Mouse (Mus musculus): ENCODE results near the gene Pnp.
A peak's percentile ranks its signal among the peaks of the same experiment; 100 is the strongest.
"Not testable (repeated sequence)": the region's sequence is repeated elsewhere in the genome, so short reads cannot be mapped to it uniquely, and the experiment has no call there.

The Pnp gene

DNA sequence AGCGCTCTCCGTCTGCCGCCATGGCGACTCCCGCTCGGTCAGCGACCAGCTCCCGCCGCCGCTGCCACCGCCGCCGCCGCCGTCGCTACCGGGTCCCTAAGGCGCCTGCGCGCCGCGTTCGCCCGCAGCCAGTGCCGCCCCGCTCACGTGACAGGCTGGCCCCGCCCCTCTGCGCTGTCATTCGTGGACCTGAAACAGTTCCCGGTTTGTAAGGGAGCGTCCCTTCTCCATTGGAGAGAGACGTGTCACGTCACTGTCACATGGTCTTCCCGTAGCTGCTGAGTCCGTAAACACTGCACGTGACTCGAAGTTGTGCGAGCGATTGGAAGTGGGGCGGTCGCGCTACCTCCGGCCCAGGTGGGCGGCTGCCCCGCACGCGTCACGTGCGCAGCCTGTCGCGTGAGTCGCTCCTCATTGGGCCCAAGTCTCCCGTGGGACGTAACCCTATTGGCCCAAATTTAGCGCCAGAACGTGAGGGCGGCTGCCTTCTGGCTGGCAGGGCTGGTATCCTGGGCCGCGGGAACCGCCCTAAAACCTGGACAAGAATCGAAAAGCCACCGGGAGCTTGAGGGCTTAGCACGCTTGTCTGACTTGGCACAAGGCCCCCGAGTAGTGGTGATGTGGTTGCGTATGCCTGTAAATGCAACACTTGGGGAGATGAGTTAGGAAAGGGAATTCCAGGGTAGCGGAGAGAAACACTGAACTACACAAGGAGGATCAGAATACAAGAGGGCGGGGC is at the start of gene Pnp, which contains the start of gene Pip4p1:
Gene Pnp (plus strand): TSS at position 329 of the 739 bp plus-strand sequence.
Gene Pip4p1 (minus strand): TSS at position 103 of the 739 bp plus-strand sequence.
- peak; percentile 99 for DNase-seq (ENCODE audit: low spot score)

DNA sequence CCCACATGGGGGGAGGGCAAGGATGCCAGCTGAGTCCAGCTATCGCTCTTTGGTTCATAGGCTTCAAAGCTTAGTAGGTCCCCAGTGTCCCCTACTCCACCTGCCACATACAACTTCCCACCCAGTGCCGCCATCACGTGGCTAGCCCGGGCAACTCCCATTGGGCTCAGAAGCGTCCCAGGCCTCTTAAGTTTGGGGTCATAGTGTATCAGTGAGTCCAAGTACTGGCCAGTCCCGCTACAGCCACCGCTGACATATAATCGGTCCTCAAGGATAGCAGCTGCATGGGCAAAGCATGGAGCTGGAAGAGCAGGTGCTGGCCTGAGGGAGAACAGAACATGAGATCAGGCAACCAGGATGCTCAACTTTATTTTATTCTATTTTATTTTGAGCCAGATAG is 39.3 kb upstream of the Pnp start:
- DNase-seq (ENCODE audit: low spot score): no peak

DNA sequence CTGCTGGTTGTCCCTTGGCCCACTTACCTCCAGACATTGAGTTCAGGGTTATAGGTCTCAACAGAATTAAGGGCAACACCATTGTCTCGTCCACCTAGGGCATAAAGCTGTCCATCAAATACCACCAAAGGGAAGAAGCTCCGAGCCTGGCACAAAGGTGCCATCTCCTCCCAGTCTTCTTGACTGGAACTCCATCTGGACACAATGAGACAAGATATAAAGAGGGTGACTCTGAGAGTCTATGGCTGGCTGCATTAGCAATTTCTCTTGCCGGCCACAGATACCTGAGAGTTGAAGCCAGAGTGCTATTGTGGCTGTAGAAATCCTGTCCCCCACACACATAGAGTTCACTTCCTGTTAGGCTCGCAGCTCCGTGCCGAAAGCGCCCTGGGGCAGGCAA is 38.8 kb upstream of the Pnp start:
- DNase-seq (ENCODE audit: low spot score): no peak

DNA sequence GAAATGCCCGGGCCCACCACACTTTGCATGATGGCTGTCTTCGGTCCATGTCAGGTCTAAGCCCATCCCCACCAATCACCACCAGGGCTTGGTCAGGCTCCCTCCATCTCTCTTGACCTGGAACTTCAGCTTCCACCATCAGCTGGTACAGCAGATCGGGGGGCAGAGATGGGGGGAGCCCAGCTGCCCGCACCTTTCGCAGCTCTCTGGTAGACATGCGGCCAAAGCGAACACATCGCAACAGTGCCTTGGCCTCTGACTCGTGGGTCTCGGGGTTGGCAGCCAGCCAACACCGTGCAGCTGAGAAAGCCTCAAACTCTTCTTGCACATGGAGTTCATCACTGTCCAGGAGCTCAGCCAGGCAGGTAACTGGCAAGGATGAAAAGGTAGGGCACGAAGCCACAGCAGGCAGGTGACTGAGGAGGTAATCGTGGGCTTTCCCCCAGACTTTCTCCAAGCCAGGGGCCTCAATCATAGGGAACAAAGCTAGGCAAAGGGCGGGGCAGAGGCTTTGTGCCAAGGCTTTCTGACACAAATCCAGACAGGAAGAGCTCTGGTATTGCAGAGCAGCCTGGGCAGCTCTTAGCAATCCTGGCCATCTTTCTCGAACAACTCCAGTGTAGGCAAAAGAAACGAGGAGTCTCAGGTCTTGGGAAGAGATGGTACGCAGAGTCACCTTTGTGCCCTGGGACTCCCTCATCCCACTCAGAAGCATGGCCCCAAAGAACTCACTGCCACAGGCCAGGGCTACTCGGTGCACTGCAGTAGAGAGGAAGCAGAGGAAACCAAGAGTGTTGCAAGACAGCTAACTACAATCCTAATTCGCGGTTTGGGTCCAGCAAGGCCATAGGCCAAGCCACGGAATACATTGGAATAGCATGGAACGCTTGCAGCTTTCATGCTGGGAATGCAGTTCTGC is 38.1 kb upstream of the Pnp start:
- no peak for DNase-seq (ENCODE audit: low spot score)

DNA sequence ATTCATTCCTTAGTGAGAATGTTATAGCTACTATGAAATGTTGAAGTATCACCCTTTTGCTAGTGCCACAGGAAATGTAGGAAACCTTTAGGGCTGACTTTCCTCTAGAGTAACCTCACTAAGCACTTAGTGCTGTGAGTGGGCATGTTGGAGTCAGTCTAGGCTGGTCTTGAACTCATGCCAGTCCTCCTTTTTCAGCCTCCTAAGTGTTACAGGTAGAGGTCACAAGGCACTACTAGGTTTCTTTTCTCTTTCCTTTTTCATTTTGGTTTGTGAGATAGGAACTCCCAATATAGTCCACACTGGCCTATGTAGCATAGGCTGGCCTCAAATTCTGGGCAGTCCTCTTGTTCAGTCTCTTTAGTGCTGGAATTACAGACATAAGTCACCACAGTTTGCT is 35.5 kb upstream of the Pnp start:
- DNase-seq (ENCODE audit: low spot score): no peak

DNA sequence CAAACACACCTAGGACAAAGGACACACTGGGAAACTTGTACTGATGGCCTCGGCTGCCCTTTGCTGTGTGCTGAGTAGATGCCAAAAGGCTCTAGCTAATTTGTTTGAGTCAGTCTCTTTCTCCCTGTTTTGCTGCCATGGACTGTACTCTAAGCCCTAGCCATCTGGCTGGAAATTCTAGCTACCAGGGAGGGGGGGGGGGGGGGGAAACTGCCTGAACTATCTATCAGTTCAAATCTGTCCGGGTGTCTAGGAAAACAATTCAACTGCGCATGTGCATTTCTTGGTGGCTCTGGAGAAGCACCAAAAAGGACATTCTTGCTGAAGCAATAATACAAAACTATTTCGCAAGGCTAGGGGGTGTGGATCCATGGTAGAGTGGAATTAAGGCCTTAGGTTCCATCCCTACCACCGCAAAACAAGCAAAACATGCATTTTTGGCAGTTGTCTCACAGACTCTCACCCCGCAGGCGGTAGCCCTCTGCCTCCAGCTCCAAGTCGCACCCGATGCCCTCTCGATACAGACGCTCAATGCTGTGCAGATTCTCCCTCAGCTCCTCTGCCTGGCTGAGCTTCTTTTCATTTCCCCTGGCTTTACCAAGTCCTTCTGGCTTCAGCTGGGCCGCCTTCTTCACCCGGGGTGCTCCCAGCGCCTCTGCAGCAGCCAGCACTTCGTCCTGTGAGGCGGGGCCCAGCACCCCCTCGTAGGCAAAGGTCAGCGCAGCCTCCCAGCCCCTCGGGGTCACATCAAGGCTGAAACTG is 34.7 kb upstream of the Pnp start:
- DNase-seq (ENCODE audit: low spot score): peak; percentile 26

DNA sequence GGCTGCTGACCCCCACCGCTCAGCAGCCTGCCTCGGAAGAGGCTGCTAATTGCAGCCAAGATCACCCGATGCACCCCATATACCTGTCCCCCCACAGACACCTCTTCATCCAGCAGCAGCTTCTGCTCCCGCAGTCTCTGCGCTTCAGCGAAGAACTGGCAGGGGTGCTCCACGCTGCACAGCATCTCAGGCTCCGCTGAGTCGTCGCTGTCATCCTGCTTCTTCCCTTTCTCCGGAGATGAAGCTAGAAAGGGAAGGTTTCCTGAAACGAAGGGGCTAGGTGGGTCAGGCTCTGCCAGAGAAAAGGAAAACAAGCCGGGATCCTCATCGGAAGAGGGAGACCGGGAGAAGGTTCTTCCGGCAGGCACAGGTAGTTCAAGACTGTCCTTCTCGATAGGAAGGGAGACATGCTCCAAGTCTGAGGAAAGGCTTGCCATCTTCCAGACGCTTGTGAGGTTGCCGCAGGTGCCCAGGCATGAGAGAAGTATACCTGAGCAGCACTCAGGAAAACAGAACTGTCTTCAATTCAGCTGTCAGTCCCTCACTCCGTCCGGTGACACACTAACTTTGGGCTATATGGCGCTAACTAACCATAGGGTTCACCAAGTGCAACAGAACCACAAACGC is 34.0 kb upstream of the Pnp start:
- DNase-seq (ENCODE audit: low spot score): no peak

DNA sequence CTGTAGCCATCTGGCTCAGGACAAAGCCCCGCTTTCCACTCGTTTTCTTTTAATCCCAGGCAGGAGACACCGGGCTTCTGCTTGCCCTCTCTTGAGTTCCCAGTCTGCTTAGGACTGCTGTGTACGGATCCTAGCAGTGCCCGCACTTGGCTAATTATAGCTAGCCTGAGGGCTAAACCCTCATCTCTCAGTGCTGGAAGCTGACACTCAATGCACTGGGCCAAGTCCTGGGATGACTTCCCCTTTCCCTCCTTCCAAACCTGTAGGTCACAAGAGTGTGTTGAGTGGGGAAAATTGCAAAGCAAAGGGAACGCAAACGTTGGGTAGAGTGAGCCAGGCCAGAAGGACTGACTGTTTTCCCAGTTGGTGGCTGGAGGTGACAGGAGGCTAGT is 33.5 kb upstream of the Pnp start, which contains the start of gene Klhl33:
Gene Klhl33 (minus strand): TSS at position 134 of the 392 bp plus-strand sequence.
- DNase-seq (ENCODE audit: low spot score): no peak

DNA sequence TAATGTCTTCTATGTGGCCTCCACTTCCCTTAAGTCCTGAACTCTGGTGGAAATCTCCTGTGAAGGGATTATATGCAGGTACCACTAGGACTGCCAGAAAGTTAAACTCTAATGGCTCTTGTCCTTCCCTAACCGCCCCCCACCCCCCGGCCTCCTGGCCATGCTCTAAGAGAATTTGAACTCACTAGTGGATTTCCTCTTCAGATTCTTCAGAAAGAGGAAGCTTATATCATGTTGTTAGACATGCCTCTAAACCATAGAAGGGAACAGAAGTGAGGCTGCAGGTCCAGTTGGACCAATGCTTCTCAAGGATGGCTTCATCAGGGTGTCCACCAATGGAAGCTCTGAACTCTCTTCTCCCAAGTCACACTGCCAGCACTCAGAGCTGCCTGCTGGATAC is 32.9 kb upstream of the Pnp start:
- not testable (repeated sequence) for DNase-seq (ENCODE audit: low spot score)

DNA sequence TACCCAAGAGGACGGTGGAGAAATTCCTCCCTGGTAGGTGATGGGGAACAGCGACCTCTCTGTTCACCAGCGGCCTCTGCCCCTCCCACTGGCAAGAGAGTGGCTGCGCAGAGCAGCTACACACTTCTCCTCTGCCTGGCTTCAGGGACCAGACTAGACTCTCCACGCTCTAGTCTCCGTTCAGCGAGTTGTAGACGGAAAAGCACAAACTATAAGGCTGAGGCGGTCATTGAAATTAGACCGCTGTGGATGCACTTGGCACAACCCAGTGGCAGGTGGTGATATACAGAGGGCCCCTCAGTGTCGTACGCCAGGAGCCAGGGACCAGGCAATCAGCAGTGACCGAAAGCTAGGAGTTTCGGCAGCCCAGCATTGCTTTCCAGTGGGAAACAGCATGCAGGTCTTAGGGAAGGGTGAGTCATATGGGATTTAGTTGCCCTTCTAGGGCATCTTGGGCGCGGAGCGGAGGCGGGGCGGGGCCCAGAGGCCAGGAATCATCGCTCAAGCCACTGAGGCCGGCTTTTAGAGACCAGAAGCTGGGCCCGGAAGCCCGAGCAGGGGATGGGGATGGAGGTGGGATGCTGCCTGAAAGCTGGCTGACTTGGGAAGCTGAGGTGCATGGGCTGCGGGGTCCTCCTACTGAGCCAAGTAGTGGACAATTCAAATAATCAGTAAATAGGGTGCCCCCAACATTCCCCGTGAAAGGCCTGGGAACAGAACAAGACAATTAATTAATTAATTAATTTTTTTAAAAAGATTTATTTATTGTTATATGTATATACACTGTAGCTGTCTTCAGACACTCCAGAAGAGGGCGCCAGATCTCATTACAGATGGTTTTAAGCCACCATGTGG is 26.7 kb upstream of the Pnp start:
- DNase-seq (ENCODE audit: low spot score): no peak

DNA sequence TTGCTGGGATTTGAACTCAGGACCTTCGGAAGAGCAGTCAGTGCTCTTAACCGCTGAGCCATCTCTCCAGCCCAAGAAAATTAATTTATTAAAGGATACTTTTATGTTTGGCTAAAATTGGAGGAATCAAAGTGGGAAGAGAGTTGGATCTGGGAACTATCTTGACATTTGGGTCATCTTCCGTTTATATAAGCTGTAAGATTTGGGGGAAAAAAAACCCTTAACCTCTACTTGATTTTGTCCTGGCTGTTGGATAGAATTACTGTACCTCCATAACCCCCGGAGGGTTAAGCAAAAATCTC is 26.1 kb upstream of the Pnp start:
- no peak for DNase-seq (ENCODE audit: low spot score)

DNA sequence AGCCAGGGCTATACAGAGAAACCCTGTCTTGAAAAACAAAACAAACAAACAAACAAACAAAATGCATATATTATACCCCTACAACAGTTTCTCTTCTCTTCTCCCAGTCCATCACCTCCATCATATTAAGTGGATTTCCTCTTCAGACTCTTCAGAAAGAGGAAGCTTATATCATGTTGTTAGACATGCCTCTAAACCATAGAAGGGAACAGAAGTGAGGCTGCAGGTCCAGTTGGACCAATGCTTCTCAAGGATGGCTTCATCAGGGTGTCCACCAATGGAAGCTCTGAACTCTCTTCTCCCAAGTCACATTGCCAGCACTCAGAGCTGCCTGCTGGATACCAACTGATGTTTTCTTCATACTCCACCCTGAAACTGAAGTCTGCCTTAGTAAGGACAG is 25.6 kb upstream of the Pnp start:
- DNase-seq (ENCODE audit: low spot score): not testable (repeated sequence)

DNA sequence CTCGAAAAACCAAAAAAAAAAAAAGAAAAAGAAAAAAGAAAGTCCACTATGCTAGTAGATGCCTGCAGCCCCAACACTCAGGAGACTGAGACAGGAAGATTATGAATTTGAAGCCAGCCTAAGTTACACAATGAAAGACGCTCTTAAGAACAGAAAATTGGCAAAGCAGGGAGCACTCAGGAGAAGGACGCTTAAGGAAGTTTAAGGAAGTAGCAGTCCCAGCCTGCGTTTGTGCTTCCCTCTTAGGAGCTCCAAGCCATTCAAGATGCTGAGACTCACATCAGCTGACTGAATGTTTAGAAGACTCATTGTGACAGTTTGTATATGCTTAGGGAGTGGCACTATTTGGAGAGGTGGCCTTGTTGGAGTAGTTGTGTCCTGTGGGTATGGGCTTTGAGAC is 22.8 kb upstream of the Pnp start:
- no peak for DNase-seq (ENCODE audit: low spot score)

DNA sequence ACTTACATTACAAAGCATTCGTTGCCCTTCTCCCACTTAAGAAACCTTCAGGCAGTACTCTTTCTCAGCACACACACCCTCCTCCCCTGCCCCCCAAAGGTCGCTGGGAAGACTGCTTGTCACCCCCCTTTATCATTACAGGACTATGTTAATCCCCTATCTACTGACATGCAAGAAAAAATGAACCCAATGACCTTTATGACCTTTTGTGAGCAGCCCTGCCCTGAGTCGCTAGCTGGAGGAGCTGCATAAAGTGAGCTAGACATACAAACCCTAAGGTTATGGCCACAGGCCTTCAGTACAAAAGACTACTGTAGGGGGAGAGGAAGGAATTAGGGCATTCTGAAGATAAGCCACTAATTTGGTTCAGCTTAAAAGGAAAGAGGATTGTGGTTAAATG is 19.5 kb upstream of the Pnp start:
- no peak for DNase-seq (ENCODE audit: low spot score)

DNA sequence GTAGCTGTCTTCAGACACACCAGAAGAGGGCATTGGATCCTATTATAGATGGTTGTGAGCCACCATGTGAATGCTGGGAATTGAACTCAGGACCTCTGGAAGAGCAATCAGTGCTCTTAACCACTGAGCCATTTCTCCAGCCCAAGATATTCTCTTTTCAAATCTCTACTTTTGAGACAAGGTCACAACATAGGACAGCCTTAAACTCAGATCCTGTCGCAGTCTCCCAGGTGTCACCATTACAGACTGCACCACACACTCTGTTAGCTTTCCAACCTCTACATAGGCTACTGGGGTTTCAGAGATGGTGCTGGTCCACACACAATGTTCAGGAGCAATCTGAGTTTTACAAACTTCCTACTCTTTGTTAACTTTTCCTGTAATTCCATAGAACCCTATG is 7.4 kb upstream of the Pnp start:
- not testable (repeated sequence) for DNase-seq (ENCODE audit: low spot score)

DNA sequence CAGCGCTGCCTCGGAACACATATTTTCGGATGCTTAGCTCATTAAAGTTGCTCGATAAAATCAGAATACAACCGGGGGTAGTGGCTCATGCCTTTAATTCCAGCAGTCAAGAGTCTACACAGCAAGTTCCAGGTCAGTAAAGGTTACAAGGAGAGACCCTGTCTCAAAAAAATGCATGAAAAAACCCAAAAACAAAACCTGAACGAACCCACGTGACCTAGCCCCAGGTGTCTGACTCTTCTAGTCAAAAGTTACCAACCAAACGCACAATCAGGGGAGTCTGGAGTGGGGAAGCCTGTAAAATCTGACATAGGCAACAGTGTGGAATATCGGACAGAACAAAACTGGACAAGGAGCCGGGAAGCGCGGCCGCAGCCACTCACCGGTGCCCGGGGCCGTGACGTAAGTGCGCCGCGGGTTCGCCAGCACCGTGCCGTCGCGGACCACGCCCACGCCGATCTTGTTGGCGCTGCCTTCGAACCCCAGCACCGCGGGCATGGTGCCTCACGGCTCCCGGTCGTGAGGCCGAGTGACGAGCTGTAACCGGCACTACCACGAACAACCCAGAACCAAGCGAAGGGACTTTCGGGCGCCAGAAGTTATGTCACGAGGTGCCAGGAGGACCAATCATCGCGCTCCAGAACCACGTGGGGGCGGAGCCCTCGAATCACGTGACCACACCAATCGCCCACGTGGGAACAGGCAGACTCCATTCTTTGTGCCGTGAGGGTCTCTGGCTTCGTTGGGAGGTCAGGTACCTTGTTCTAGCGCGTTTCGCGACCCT is 6.4 kb upstream of the Pnp start, which contains the start of the genes Osgep and Apex1:
Gene Osgep (minus strand): TSS at position 613 of the 784 bp plus-strand sequence.
Gene Apex1 (plus strand): TSS at position 688 of the 784 bp plus-strand sequence.
- DNase-seq (ENCODE audit: low spot score): peak; percentile 98

DNA sequence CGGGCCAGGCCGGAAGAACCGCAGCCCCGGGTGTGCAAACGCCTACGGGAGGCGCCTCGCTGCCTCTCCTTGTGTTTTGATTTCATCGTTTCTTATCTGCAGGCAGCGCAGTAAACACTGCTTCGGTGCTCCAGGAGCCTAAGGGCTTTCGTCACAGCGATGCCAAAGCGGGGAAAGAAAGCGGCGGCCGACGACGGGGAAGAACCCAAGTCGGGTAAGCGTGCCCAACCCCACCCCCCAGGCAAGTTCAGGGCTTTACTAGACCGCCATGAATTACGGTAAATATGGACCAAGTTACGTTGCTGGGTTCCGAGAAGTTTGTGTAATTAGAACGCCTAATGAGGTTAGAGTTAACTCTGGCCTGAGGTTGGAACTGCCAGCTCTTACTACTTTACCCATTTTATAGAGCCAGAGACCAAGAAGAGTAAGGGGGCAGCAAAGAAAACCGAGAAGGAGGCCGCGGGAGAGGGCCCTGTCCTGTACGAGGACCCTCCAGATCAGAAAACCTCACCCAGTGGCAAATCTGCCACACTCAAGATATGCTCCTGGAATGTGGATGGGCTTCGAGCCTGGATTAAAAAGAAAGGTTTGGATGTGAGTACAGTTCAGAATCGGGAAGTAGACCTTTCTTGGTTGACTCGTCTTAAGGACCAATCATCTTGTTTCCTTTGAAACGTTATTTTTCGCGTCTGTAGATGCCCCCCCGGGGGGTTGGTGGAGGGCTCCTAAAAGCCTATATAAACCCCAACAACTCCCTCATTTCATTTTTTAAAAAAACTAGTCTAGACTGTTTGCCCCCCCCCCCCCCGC is 5.6 kb upstream of the Pnp start:
- no peak for DNase-seq (ENCODE audit: low spot score)

DNA sequence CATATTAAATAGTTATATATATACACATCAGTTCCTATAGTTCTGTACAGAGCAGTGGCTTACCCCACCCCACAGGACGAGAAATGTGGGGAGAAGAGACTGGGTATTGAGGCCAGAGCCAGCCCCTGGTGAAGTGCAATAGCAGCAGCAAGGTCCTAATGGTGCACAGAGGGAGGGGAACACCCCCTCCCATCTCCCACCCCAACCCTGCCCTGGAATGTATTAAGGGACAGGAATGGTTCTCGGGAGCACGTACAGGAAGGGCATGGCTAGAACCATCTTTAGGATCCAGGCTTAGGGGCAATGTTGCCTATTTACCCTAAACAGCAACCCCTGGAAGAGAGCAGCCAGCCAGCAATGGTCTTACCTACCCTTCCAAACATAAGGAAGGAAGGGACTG is 3.5 kb upstream of the Pnp start:
- no peak for DNase-seq (ENCODE audit: low spot score)

DNA sequence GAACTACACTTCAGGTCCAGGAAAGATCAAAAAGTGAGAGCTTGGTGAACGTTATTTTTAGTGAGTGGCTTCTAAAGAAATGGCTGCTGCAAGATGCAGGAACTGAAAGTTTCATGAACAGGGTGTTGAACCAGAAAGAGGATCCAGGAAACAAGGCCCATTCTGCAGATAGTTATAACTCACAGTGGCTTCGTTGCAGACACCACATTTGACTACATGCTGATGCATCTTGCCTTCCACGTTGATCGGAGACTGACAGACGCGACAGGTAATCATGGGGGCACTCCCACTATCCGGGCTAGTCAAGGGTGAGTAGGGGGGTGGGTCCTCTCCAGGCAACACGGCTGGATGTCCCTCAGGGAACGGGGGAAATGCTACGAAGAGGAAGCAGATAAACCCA is 931 bp upstream of the Pnp start:
- no peak for DNase-seq (ENCODE audit: low spot score)

Measured in left cerebral cortex, adult 11 months (tissue).